17 mouse cellular contexts compared by ENCODE assay signal in genomic region chr2:57255836-57256235, GRCm38 (mm10). TPM values are rescaled to one million over a fixed set of nuclear protein-coding genes. Genes with fewer than 3 reads are reported as not detected.
A peak's percentile ranks its signal among the peaks of the same experiment; 100 is the strongest.
DNase-seq lines count a peak whose midpoint lies in the region; ATAC-seq and TF ChIP-seq lines count a peak whose summit lies in the region.
"Had no signal": no experiment of that assay in that cellular context is flagged by ENCODE, and none has a peak within 500 bp of the region (broad histone marks: within the 10 kb centered on the region; RNA-seq: fewer than 3 reads in every experiment).

No protein-coding gene starts in this region.

- ATAC-seq in embryonic facial prominence, embryonic 14.5 days (ENCODE audit: low read depth), result peak; percentile 24; the same call in 1 of the 2 replicates
- no peak for ATAC-seq in heart, postnatal 0 days (ENCODE audit: insufficient read depth, low read depth)
- no peak for ATAC-seq in monocyte, adult 5-6 weeks (replicated peaks; ENCODE audit: insufficient number of reproducible peaks, low FRiP score, low TSS enrichment, poor library complexity, severe bottlenecking)
- no peak for ATAC-seq in hindbrain, embryonic 14.5 days (ENCODE audit: low FRiP score)
- ATAC-seq: intestine, embryonic 16.5 days; Patski had no signal

- no peak for TF ChIP-seq CTCF in heart, postnatal 0 days (IDR thresholded peaks at IDR 0.05; ENCODE audit: low read depth)
- no peak for TF ChIP-seq CTCF in heart, adult 2 months (IDR thresholded peaks at IDR 0.05)

- 60% methylated on average over 3 of the region's 3 CpGs for WGBS in embryonic facial prominence, embryonic 14.5 days
- WGBS in embryonic facial prominence, embryonic 10.5 days, result 61% methylated on average over 3 of the region's 3 CpGs
- WGBS in heart, postnatal 0 days, result 59% methylated on average over 3 of the region's 3 CpGs
- WGBS in heart, adult 2 months, result 66% methylated on average over 3 of the region's 3 CpGs
- WGBS in hindbrain, embryonic 14.5 days, result 49% methylated on average over 3 of the region's 3 CpGs

- DNase-seq in embryonic facial prominence, embryonic 14.5 days (ENCODE audit: low spot score), result no peak
- DNase-seq in embryonic facial prominence, embryonic 10.5 days (ENCODE audit: low spot score), result no peak
- DNase-seq in heart, postnatal 0 days (ENCODE audit: low spot score), result peak; percentile 8
- no peak for DNase-seq in heart, adult 2 months
- peak; percentile 68 for DNase-seq in cerebellum, adult 11-12 months
- peak; percentile 8 for DNase-seq in fat pad, adult 2 months (ENCODE audit: extremely low read depth, low read depth, low spot score)
- DNase-seq in hindbrain, embryonic 14.5 days (ENCODE audit: low spot score), result no peak
- DNase-seq: gastrocnemius, postnatal 10 days; kidney, postnatal 10 days; right cerebral cortex, postnatal 25 days had no signal

- H3K27me3 ChIP-seq in embryonic facial prominence, embryonic 14.5 days (replicated peaks; ENCODE audit: control insufficient read depth, insufficient read depth, low read length), result no peaks in the 10 kb centered on the region
- no peaks in the 10 kb centered on the region for H3K27me3 ChIP-seq in embryonic facial prominence, embryonic 10.5 days (replicated peaks; ENCODE audit: low read depth, poor library complexity, severe bottlenecking)
- no peaks in the 10 kb centered on the region for H3K27me3 ChIP-seq in heart, postnatal 0 days (ENCODE audit: control insufficient read depth, insufficient read depth, low read length)
- no peaks in the 10 kb centered on the region for H3K27me3 ChIP-seq in heart, adult 2 months (ENCODE audit: control insufficient read depth, insufficient read depth, low read length)
- H3K27me3 ChIP-seq in hindbrain, embryonic 14.5 days (ENCODE audit: control insufficient read depth, insufficient read depth, low read length), result no peaks in the 10 kb centered on the region
- H3K27me3 ChIP-seq: CH12.LX; embryonic facial prominence, embryonic 15.5 days; forebrain, embryonic 12.5 days; Patski had no signal

- no peak for TF ChIP-seq POLR2A in heart, adult 2 months (IDR thresholded peaks at IDR 0.05; ENCODE audit: insufficient read depth, low read depth, low read length)

- H3K4me3 ChIP-seq in embryonic facial prominence, embryonic 14.5 days (ENCODE audit: low read depth, low read length), result no peak overlapping the region
- H3K4me3 ChIP-seq in embryonic facial prominence, embryonic 10.5 days, result no peak overlapping the region
- no peak overlapping the region for H3K4me3 ChIP-seq in heart, postnatal 0 days (ENCODE audit: low read depth, low read length)
- no peak overlapping the region for H3K4me3 ChIP-seq in heart, adult 2 months
- H3K4me3 ChIP-seq in hindbrain, embryonic 14.5 days (replicated peaks; ENCODE audit: low read length), result no peak overlapping the region
- H3K4me3 ChIP-seq: embryonic facial prominence, embryonic 15.5 days; forebrain, embryonic 12.5 days; hindbrain, embryonic 10.5 days had no signal

- H3K9ac ChIP-seq in embryonic facial prominence, embryonic 14.5 days (ENCODE audit: low read depth, low read length), result no peak overlapping the region
- no peak overlapping the region for H3K9ac ChIP-seq in heart, postnatal 0 days (replicated peaks; ENCODE audit: low read depth, low read length)
- no peak overlapping the region for H3K9ac ChIP-seq in heart, adult 2 months (ENCODE audit: low read depth, low read length)
- H3K9ac ChIP-seq in hindbrain, embryonic 14.5 days, result no peak overlapping the region
- H3K9ac ChIP-seq: embryonic facial prominence, embryonic 15.5 days; forebrain, embryonic 12.5 days had no signal

- H3K79me2 ChIP-seq in heart, adult 2 months (replicated peaks; ENCODE audit: control insufficient read depth, insufficient read depth, low read length), result no peaks in the 10 kb centered on the region

- no peaks in the 10 kb centered on the region for H3K9me3 ChIP-seq in embryonic facial prominence, embryonic 14.5 days (ENCODE audit: control insufficient read depth, low read length)
- no peaks in the 10 kb centered on the region for H3K9me3 ChIP-seq in embryonic facial prominence, embryonic 10.5 days
- no peaks in the 10 kb centered on the region for H3K9me3 ChIP-seq in heart, postnatal 0 days (replicated peaks; ENCODE audit: control insufficient read depth, low read length)
- H3K9me3 ChIP-seq in hindbrain, embryonic 14.5 days (ENCODE audit: control insufficient read depth, low read length), result no peaks in the 10 kb centered on the region
- H3K9me3 ChIP-seq: embryonic facial prominence, embryonic 15.5 days; forebrain, embryonic 12.5 days; hindbrain, embryonic 10.5 days had no signal

- intact Hi-C loops in heart, adult 2 months (cut with DNase I), result no loop called here

- no peak overlapping the region for H3K27ac ChIP-seq in embryonic facial prominence, embryonic 14.5 days (replicated peaks; ENCODE audit: low read depth, low read length)
- H3K27ac ChIP-seq in embryonic facial prominence, embryonic 10.5 days (replicated peaks), result no peak overlapping the region
- H3K27ac ChIP-seq in heart, postnatal 0 days (ENCODE audit: low read depth), result no peak overlapping the region
- H3K27ac ChIP-seq in heart, adult 2 months, result no peak overlapping the region
- H3K27ac ChIP-seq in hindbrain, embryonic 14.5 days, result no peak overlapping the region
- H3K27ac ChIP-seq: embryonic facial prominence, embryonic 15.5 days; forebrain, embryonic 12.5 days; hindbrain, embryonic 10.5 days had no signal

- H3K4me1 ChIP-seq in embryonic facial prominence, embryonic 14.5 days (ENCODE audit: control insufficient read depth, insufficient read depth, low read length), result peaks cover 2% of the 10 kb centered on the region; the same call in 1 of the 2 replicates
- H3K4me1 ChIP-seq in embryonic facial prominence, embryonic 10.5 days, result peaks cover 22% of the 10 kb centered on the region
- H3K4me1 ChIP-seq in heart, postnatal 0 days (ENCODE audit: control insufficient read depth, insufficient read depth), result peaks cover 5% of the 10 kb centered on the region; the same call in 1 of the 2 replicates
- H3K4me1 ChIP-seq in heart, adult 2 months (ENCODE audit: control insufficient read depth, insufficient read depth, low read length), result peaks cover 1% of the 10 kb centered on the region; the same call in 1 of the 2 replicates
- peaks cover 11% of the 10 kb centered on the region; the same call in 1 of the 2 replicates for H3K4me1 ChIP-seq in hindbrain, embryonic 14.5 days (replicated peaks; ENCODE audit: control insufficient read depth, insufficient read depth, low read length)

- TF ChIP-seq EP300 in heart, postnatal 0 days (IDR thresholded peaks at IDR 0.05; ENCODE audit: low read depth), result no peak
- no peak for TF ChIP-seq EP300 in heart, adult 2 months (IDR thresholded peaks at IDR 0.05; ENCODE audit: insufficient read depth, low read depth, low read length)

- H3K36me3 ChIP-seq in embryonic facial prominence, embryonic 14.5 days (ENCODE audit: control insufficient read depth, insufficient read depth, low read length), result no peaks in the 10 kb centered on the region
- no peaks in the 10 kb centered on the region for H3K36me3 ChIP-seq in embryonic facial prominence, embryonic 10.5 days (replicated peaks)
- H3K36me3 ChIP-seq in heart, postnatal 0 days (replicated peaks; ENCODE audit: control insufficient read depth, insufficient read depth, low read length), result no peaks in the 10 kb centered on the region
- no peaks in the 10 kb centered on the region for H3K36me3 ChIP-seq in heart, adult 2 months (ENCODE audit: control insufficient read depth, insufficient read depth, low read length)
- H3K36me3 ChIP-seq in hindbrain, embryonic 14.5 days (replicated peaks; ENCODE audit: control insufficient read depth, insufficient read depth), result no peaks in the 10 kb centered on the region
- H3K36me3 ChIP-seq: embryonic facial prominence, embryonic 15.5 days; forebrain, embryonic 12.5 days; hindbrain, embryonic 10.5 days had no signal

- H3K4me2 ChIP-seq in embryonic facial prominence, embryonic 14.5 days (ENCODE audit: low read depth, low read length), result no peak overlapping the region
- peak overlapping the region; percentile 14; the same call in 1 of the 2 replicates for H3K4me2 ChIP-seq in heart, postnatal 0 days (ENCODE audit: low read depth, low read length)
- H3K4me2 ChIP-seq in hindbrain, embryonic 14.5 days (replicated peaks), result no peak overlapping the region
- H3K4me2 ChIP-seq: embryonic facial prominence, embryonic 15.5 days; forebrain, embryonic 12.5 days had no signal

RNA-seq across cellular contexts. Expression of gene Gpd2, which starts 18.4 kb away (rescaled TPM):
- polyA plus RNA-seq in embryonic facial prominence, embryonic 14.5 days (2014; fragmentation: Nextera tagmentation; extraction: Ambion mirVana), result 14.7 and 17.1 TPM in 2 replicates
- 20.4 and 25.0 TPM in 2 replicates for polyA plus RNA-seq in embryonic facial prominence, embryonic 10.5 days (2016; fragmentation: Nextera tagmentation; extraction: Ambion mirVana)
- total RNA-seq in heart, postnatal 0 days (2014; rRNA removed; ENCODE audit: low replicate concordance), result 9.0 and 17.3 TPM in 2 replicates
- 8.4 and 10.6 TPM in 2 replicates for polyA plus RNA-seq in heart, postnatal 0 days (2015; fragmentation: Nextera tagmentation; extraction: Ambion mirVana)
- 10 to 100 TPM; 13.1 to 16.0 TPM for total RNA-seq in heart, adult 2 months (2021)
- 8.7 and 10.1 TPM in 2 replicates for polyA plus RNA-seq in heart, adult 2 months (2012; rRNA removed)
- total RNA-seq in monocyte, adult 5-6 weeks (2017), result 37.2 to 56.8 TPM (median 40.1 TPM) in 3 replicates
- polyA plus RNA-seq in hindbrain, embryonic 14.5 days (2014; fragmentation: Nextera tagmentation; extraction: Ambion mirVana), result 23.0 and 29.9 TPM in 2 replicates

Comparison
In these comparisons a context has a peak if more than half of its experiments do, and no peak if none do; other contexts are left out.
1. DNase-seq: peak in heart, postnatal 0 days (single experiment), cerebellum, adult 11-12 months (single experiment) and fat pad, adult 2 months (single experiment); none in embryonic facial prominence, embryonic 14.5 days (single experiment), embryonic facial prominence, embryonic 10.5 days (single experiment), heart, adult 2 months (0 of 2) and hindbrain, embryonic 14.5 days (single experiment).